In the genomic region with DNA sequence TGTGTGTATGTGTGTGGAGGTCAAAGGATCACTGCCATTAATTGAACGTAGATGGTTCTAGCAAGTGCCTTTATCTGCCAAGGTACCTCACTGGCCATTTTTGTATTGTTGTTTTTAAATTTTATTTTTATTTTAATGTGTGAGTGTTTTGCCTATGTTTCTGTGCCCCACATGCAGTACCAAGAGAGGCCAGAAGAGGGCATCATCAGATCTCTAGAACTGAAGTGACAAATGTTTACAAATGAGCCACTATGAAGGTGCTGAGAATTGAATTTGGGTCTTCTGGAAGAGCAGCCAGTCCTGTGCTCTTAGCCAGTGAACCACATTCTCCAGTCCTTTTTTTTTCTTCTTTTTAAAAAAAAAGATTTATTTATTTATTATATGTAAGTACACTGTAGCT, we compare ENCODE assay signal across 9 mouse cellular contexts. TPM values are rescaled to one million over a fixed set of nuclear protein-coding genes. Genes with fewer than 3 reads are reported as not detected.
DNase-seq lines count a peak whose midpoint lies in the region; ATAC-seq and TF ChIP-seq lines count a peak whose summit lies in the region.
"Had no signal": no experiment of that assay in that cellular context is flagged by ENCODE, and none has a peak within 500 bp of the region (broad histone marks: within the 10 kb centered on the region; RNA-seq: fewer than 3 reads in every experiment).

No protein-coding gene starts in this region.

- no peak overlapping the region for H3K27ac ChIP-seq in MEL (ENCODE audit: control insufficient read depth, low read depth, low read length)
- H3K27ac ChIP-seq in embryonic facial prominence, embryonic 11.5 days (replicated peaks; ENCODE audit: low read depth, low read length) = no peak overlapping the region

- no peak for ATAC-seq in cerebellum, adult (ENCODE audit: insufficient number of reproducible peaks, low FRiP score, low TSS enrichment)
- ATAC-seq in embryonic facial prominence, embryonic 11.5 days (replicated peaks; ENCODE audit: insufficient number of reproducible peaks, low FRiP score, low TSS enrichment, low read depth) = no peak
- ATAC-seq: Patski had no signal

- TF ChIP-seq EP300 in MEL (IDR thresholded peaks at IDR 0.05; ENCODE audit: low read depth in 1 of 2, low read length in 2 of 2) = no peak

- 53% methylated on average over 1 of the region's 1 CpGs for WGBS in embryonic facial prominence, embryonic 11.5 days

- peak; percentile 47 to 88 (median 83); a peak in 5 of 6 replicates for TF ChIP-seq CTCF in MEL (IDR thresholded peaks at IDR 0.05 in 2 of 3, conservative IDR thresholded peaks at IDR 0.05 in 1 of 3; ENCODE audit: control insufficient read depth in 1 of 3, insufficient read depth in 1 of 3, low read depth in 2 of 3, low read length in 3 of 3, poor library complexity in 1 of 3, severe bottlenecking in 1 of 3)

- no peak overlapping the region for H3K9ac ChIP-seq in MEL (ENCODE audit: control insufficient read depth, low read depth, low read length, poor library complexity, severe bottlenecking)
- no peak overlapping the region for H3K9ac ChIP-seq in embryonic facial prominence, embryonic 11.5 days (replicated peaks; ENCODE audit: low read length)

- DNase-seq in cerebellum, adult 8-10 months = peak; percentile 55
- DNase-seq in left cerebral cortex, adult 18-20 months (ENCODE audit: low spot score in 2 of 2) = peak; percentile 39 to 65
- DNase-seq in left cerebral cortex, adult 8-10 months (ENCODE audit: low spot score in 2 of 2) = no peak
- peak; percentile 81 for DNase-seq in MEL (ENCODE audit: low read depth, low spot score)
- DNase-seq in embryonic facial prominence, embryonic 11.5 days (ENCODE audit: low spot score) = peak; percentile 60
- peak; percentile 65 to 76 for DNase-seq in natural killer cell, adult 2 months (ENCODE audit: low spot score in 2 of 2)
- no peak for DNase-seq in Muller cell, postnatal 12 days (ENCODE audit: inconsistent ontology term)

- H3K4me1 ChIP-seq in MEL (ENCODE audit: control insufficient read depth in 1 of 2, insufficient read depth in 2 of 2, low read length in 2 of 2) = no peaks in the 10 kb centered on the region
- no peaks in the 10 kb centered on the region; the same call in 1 of the 2 replicates for H3K4me1 ChIP-seq in embryonic facial prominence, embryonic 11.5 days (ENCODE audit: control insufficient read depth, insufficient read depth, low read length)

- no peaks in the 10 kb centered on the region for H3K9me3 ChIP-seq in MEL (replicated peaks; ENCODE audit: insufficient read depth, low read length)
- H3K9me3 ChIP-seq in embryonic facial prominence, embryonic 11.5 days (replicated peaks; ENCODE audit: control insufficient read depth, low read length) = no peaks in the 10 kb centered on the region

- H3K36me3 ChIP-seq in MEL (ENCODE audit: control insufficient read depth in 1 of 2, insufficient read depth in 2 of 2, low read length in 2 of 2) = no peaks in the 10 kb centered on the region
- H3K36me3 ChIP-seq in embryonic facial prominence, embryonic 11.5 days (replicated peaks; ENCODE audit: control insufficient read depth, insufficient read depth, low read depth, low read length) = no peaks in the 10 kb centered on the region

- H3K79me2 ChIP-seq in MEL (ENCODE audit: control insufficient read depth, insufficient read depth, low read length, poor library complexity) = no peaks in the 10 kb centered on the region

- H3K4me3 ChIP-seq in MEL (ENCODE audit: control insufficient read depth in 1 of 2, insufficient read depth in 1 of 2, low read depth in 2 of 2, low read length in 2 of 2) = no peak overlapping the region
- no peak overlapping the region for H3K4me3 ChIP-seq in embryonic facial prominence, embryonic 11.5 days (ENCODE audit: low read depth, low read length)

- H3K27me3 ChIP-seq in MEL (ENCODE audit: control insufficient read depth in 1 of 2, insufficient read depth in 2 of 2, low read length in 2 of 2) = peaks cover 0 to 2% of the 10 kb centered on the region in 2 experiments; a peak in 1 of 4 replicates
- no peaks in the 10 kb centered on the region; the same call in 1 of the 2 replicates for H3K27me3 ChIP-seq in embryonic facial prominence, embryonic 11.5 days (ENCODE audit: control insufficient read depth, insufficient read depth, low read length)
- H3K27me3 ChIP-seq: Patski had no signal

- no peak overlapping the region for H3K4me2 ChIP-seq in embryonic facial prominence, embryonic 11.5 days (ENCODE audit: low read depth, low read length)

- no peak for TF ChIP-seq POLR2A in MEL (IDR thresholded peaks at IDR 0.05; ENCODE audit: control insufficient read depth in 1 of 2, insufficient read depth in 1 of 2, low read depth in 1 of 2, low read length in 2 of 2, poor library complexity in 1 of 2)

- peak; percentile 62 for TF ChIP-seq RAD21 in MEL (IDR thresholded peaks at IDR 0.05; ENCODE audit: low read depth, low read length)

TF ChIP-seq in MEL, 35 proteins besides CTCF, POLR2A, EP300 and RAD21:
- TF ChIP-seq MEF2A (IDR thresholded peaks at IDR 0.05; ENCODE audit: extremely low read depth, insufficient replicate concordance, low read depth, low read length, poor library complexity, severe bottlenecking) = no peak
- TF ChIP-seq SMC3 (IDR thresholded peaks at IDR 0.05; ENCODE audit: low read depth, low read length) = peak; percentile 67
- TF ChIP-seq ZC3H11A (IDR thresholded peaks at IDR 0.05; ENCODE audit: low read depth, low read length) = peak; percentile 52
- TF ChIP-seq SIN3A (IDR thresholded peaks at IDR 0.05; ENCODE audit: low read length) = no peak
- TF ChIP-seq ZNF384 (IDR thresholded peaks at IDR 0.05; ENCODE audit: low read depth, low read length) = peak; percentile 25; the same call in 1 of the 2 replicates
- TF ChIP-seq HCFC1 (IDR thresholded peaks at IDR 0.05; ENCODE audit: low read depth, low read length) = no peak
- TF ChIP-seq CHD1 (IDR thresholded peaks at IDR 0.05; ENCODE audit: low read depth, low read length) = no peak

RNA-seq across cellular contexts. Expression of gene Ssc4d, which starts 5.5 kb away (rescaled TPM):
- 1 to 10 TPM in 1 of 2 experiments, under 1 TPM in 1; 0.79 to 1.3 TPM for total RNA-seq in left cerebral cortex, adult 18-20 months (2021)
- total RNA-seq in left cerebral cortex, adult 8-10 months (2022) = 1 to 10 TPM; 1.3 to 2.8 (median 2.0) TPM
- total RNA-seq in MEL (2012; rRNA removed) = 0.95 and 1.1 TPM in 2 replicates
- 1 to 10 TPM in 1 of 2 experiments, not detected in 1; 2.1 TPM for polyA plus RNA-seq in MEL (2012; ENCODE audit: insufficient read depth in 1 of 2, insufficient read length in 2 of 2, low read depth in 1 of 2, low replicate concordance in 2 of 2, missing spikeins in 1 of 2)
- polyA plus RNA-seq in embryonic facial prominence, embryonic 11.5 days (2014; fragmentation: Nextera tagmentation; extraction: Ambion mirVana) = 3.0 TPM in 2 replicates

RNA-seq across cellular contexts. Expression of gene Zp3, which starts 11.1 kb away (rescaled TPM):
- not detected for total RNA-seq in left cerebral cortex, adult 18-20 months (2021)
- total RNA-seq in left cerebral cortex, adult 8-10 months (2022) = not detected
- not detected in 2 replicates for total RNA-seq in MEL (2012; rRNA removed)
- not detected for polyA plus RNA-seq in MEL (2012; ENCODE audit: insufficient read depth in 1 of 2, insufficient read length in 2 of 2, low read depth in 1 of 2, low replicate concordance in 2 of 2, missing spikeins in 1 of 2)
- polyA plus RNA-seq in embryonic facial prominence, embryonic 11.5 days (2014; fragmentation: Nextera tagmentation; extraction: Ambion mirVana) = 0.21 TPM in 1 of 2 replicates, not detected in the other

RNA-seq across cellular contexts. Expression of gene Dtx2, which starts 25.8 kb away (rescaled TPM):
- 10 to 100 TPM in 1 of 2 experiments, 1 to 10 TPM in 1; 8.3 to 10.2 TPM for total RNA-seq in left cerebral cortex, adult 18-20 months (2021)
- 10 to 100 TPM in 1 of 4 experiments, 1 to 10 TPM in 3; 7.5 to 11.3 (median 9.6) TPM for total RNA-seq in left cerebral cortex, adult 8-10 months (2022)
- 11.4 and 11.9 TPM in 2 replicates for total RNA-seq in MEL (2012; rRNA removed)
- polyA plus RNA-seq in MEL (2012; ENCODE audit: insufficient read depth in 1 of 2, insufficient read length in 2 of 2, low read depth in 1 of 2, low replicate concordance in 2 of 2, missing spikeins in 1 of 2) = 10 to 100 TPM in 1 of 2 experiments, not detected in 1; 17.2 TPM
- 22.6 and 29.2 TPM in 2 replicates for polyA plus RNA-seq in embryonic facial prominence, embryonic 11.5 days (2014; fragmentation: Nextera tagmentation; extraction: Ambion mirVana)

RNA-seq across cellular contexts. Expression of gene Ywhag, which starts 34.4 kb away (rescaled TPM):
- 1,000 to 10,000 TPM; 1,157 to 1,215 TPM for total RNA-seq in left cerebral cortex, adult 18-20 months (2021)
- 1,000 to 10,000 TPM; 1,072 to 1,089 (median 1,074) TPM for total RNA-seq in left cerebral cortex, adult 8-10 months (2022)
- 109 and 116 TPM in 2 replicates for total RNA-seq in MEL (2012; rRNA removed)
- 100 to 1,000 TPM; 268 to 295 TPM for polyA plus RNA-seq in MEL (2012; ENCODE audit: insufficient read depth in 1 of 2, insufficient read length in 2 of 2, low read depth in 1 of 2, low replicate concordance in 2 of 2, missing spikeins in 1 of 2)
- polyA plus RNA-seq in embryonic facial prominence, embryonic 11.5 days (2014; fragmentation: Nextera tagmentation; extraction: Ambion mirVana) = 132 and 133 TPM in 2 replicates

Comparison
In these comparisons a context has a peak if more than half of its experiments do, and no peak if none do; other contexts are left out.
1. DNase-seq: peak in cerebellum, adult 8-10 months (single experiment), left cerebral cortex, adult 18-20 months (2 of 2), MEL (single experiment), embryonic facial prominence, embryonic 11.5 days (single experiment) and natural killer cell, adult 2 months (2 of 2); none in left cerebral cortex, adult 8-10 months (0 of 2) and Muller cell, postnatal 12 days (single experiment).